Mouse (Mus musculus) liver, postnatal 0 days (tissue): ENCODE measurements around the gene Ppid.

Experiments used
- CTCF ChIP-seq: sonication (generic); IDR thresholded peaks from 2 replicates; pipeline ENCODE4 v1.5.1; 2016; ENCODE audit warnings: antibody characterized with exemption, low read depth
- EP300 ChIP-seq: IDR thresholded peaks from 2 replicates; pipeline ENCODE4 v1.6.1; 2016; ENCODE audit warnings: antibody characterized with exemption, low read depth, mild to moderate bottlenecking

- TF ChIP-seq CTCF: no peak
- TF ChIP-seq EP300: no peak
Measured at GRCm38 (mm10) chr3:79578164-79578563, 13.0 kb upstream of the Ppid start.
